Mouse (Mus musculus): ENCODE measurements around the gene Arl4c. TPM values are rescaled to one million over a fixed set of nuclear protein-coding genes. Genes with fewer than 3 reads are reported as not detected.
A peak's percentile ranks its signal among the peaks of the same experiment; 100 is the strongest.

The Arl4c gene
- total RNA-seq, 1 experiment from 2014 or later = 64.0 TPM

- peak; percentile 83 for ATAC-seq (ENCODE audit: extremely low read depth, insufficient number of reproducible peaks, low FRiP score, poor library complexity, severe bottlenecking)
Observed at GRCm38 (mm10) chr1:88705799-88706198, 3.8 kb upstream of the Arl4c start.

- no peak for ATAC-seq (ENCODE audit: extremely low read depth, insufficient number of reproducible peaks, low FRiP score, poor library complexity, severe bottlenecking)
Observed at GRCm38 (mm10) chr1:88705050-88705449, 3.0 kb upstream of the Arl4c start.

GRCm38 (mm10) chr1:88700961-88701861, 810 bp downstream of the Arl4c start:
- ATAC-seq (ENCODE audit: extremely low read depth, insufficient number of reproducible peaks, low FRiP score, poor library complexity, severe bottlenecking) = no peak

GRCm38 (mm10) chr1:88699856-88700791, 1.9 kb downstream of the Arl4c start:
- ATAC-seq (ENCODE audit: extremely low read depth, insufficient number of reproducible peaks, low FRiP score, poor library complexity, severe bottlenecking) = no peak

GRCm38 (mm10) chr1:88699401-88699800, 2.6 kb downstream of the Arl4c start:
- ATAC-seq (ENCODE audit: extremely low read depth, insufficient number of reproducible peaks, low FRiP score, poor library complexity, severe bottlenecking) = no peak

GRCm38 (mm10) chr1:88698926-88699325, 3.1 kb downstream of the Arl4c start:
- ATAC-seq (ENCODE audit: extremely low read depth, insufficient number of reproducible peaks, low FRiP score, poor library complexity, severe bottlenecking) = no peak

GRCm38 (mm10) chr1:88698131-88698530, 3.9 kb downstream of the Arl4c start:
- ATAC-seq (ENCODE audit: extremely low read depth, insufficient number of reproducible peaks, low FRiP score, poor library complexity, severe bottlenecking) = no peak

- ATAC-seq (ENCODE audit: extremely low read depth, insufficient number of reproducible peaks, low FRiP score, poor library complexity, severe bottlenecking) = no peak
Observed at GRCm38 (mm10) chr1:88696408-88696807, 5.6 kb downstream of the Arl4c start.

- no peak for ATAC-seq (ENCODE audit: extremely low read depth, insufficient number of reproducible peaks, low FRiP score, poor library complexity, severe bottlenecking)
Observed at GRCm38 (mm10) chr1:88694353-88694752, 7.7 kb downstream of the Arl4c start.

GRCm38 (mm10) chr1:88692293-88692827, 9.7 kb downstream of the Arl4c start:
- no peak for ATAC-seq (ENCODE audit: extremely low read depth, insufficient number of reproducible peaks, low FRiP score, poor library complexity, severe bottlenecking)

- ATAC-seq (ENCODE audit: extremely low read depth, insufficient number of reproducible peaks, low FRiP score, poor library complexity, severe bottlenecking) = no peak
Observed at GRCm38 (mm10) chr1:88690601-88691000, 11.4 kb downstream of the Arl4c start.

GRCm38 (mm10) chr1:88684765-88685164, 17.3 kb downstream of the Arl4c start:
- ATAC-seq (ENCODE audit: extremely low read depth, insufficient number of reproducible peaks, low FRiP score, poor library complexity, severe bottlenecking) = no peak

- ATAC-seq (ENCODE audit: extremely low read depth, insufficient number of reproducible peaks, low FRiP score, poor library complexity, severe bottlenecking) = no peak
Observed at GRCm38 (mm10) chr1:88681596-88681995, 20.4 kb downstream of the Arl4c start.

GRCm38 (mm10) chr1:88680804-88681203, 21.2 kb downstream of the Arl4c start:
- ATAC-seq (ENCODE audit: extremely low read depth, insufficient number of reproducible peaks, low FRiP score, poor library complexity, severe bottlenecking) = no peak

GRCm38 (mm10) chr1:88678231-88678739, 23.7 kb downstream of the Arl4c start:
- ATAC-seq (ENCODE audit: extremely low read depth, insufficient number of reproducible peaks, low FRiP score, poor library complexity, severe bottlenecking) = no peak

GRCm38 (mm10) chr1:88670807-88671206, 31.2 kb downstream of the Arl4c start:
- no peak for ATAC-seq (ENCODE audit: extremely low read depth, insufficient number of reproducible peaks, low FRiP score, poor library complexity, severe bottlenecking)

GRCm38 (mm10) chr1:88668846-88669810, 32.9 kb downstream of the Arl4c start:
- ATAC-seq (ENCODE audit: extremely low read depth, insufficient number of reproducible peaks, low FRiP score, poor library complexity, severe bottlenecking) = no peak

GRCm38 (mm10) chr1:88668353-88668752, 33.7 kb downstream of the Arl4c start:
- no peak for ATAC-seq (ENCODE audit: extremely low read depth, insufficient number of reproducible peaks, low FRiP score, poor library complexity, severe bottlenecking)

Measured in neutrophil, adult 5-6 weeks (primary cell).